Mouse (Mus musculus): ENCODE data around the gene Cdh4. TPM values are rescaled to one million over a fixed set of nuclear protein-coding genes. Genes with fewer than 3 reads are reported as not detected.

Cdh4 gene
- polyA plus RNA-seq, 1 experiment, result 9.3 TPM

DNA sequence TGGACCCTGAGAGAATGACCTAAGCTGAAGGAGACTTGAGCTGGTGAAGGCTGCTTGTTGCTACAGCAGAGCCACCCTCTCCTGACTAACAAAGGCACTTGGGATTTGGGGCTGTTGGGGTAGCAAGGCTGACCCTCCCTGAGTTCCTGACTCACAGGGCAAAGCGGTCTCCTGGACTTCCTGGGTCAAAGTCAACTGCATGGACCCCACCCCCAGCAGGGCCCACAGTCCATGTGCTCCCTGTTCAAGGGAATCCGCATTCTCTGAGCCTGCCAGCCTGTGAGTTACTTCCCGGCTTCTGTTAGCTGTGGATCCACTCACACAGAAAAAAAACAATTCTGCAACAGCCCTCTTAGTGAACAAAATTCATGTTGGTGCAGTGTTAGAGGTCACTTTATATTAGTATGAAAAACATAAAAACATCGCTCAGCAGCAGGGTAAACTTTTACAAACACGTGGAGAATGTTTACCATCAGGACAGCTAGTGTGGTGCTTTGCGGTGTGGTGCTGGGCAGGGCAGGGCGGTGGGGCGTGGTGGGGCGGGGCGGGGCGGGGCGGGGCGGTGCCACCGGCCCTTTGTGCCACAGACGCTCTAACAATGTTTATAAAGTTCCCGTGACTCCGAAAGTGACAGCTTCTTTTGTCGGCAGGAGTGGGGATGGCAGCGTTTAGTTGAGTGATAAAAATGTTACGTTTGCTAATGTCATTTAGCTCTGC lies 219.9 kb downstream of the Cdh4 start:
- H3K27ac ChIP-seq (ENCODE audit: insufficient read depth, low read length), result no peak overlapping the region
- TF ChIP-seq POLR2A (IDR thresholded peaks at IDR 0.05; ENCODE audit: borderline replicate concordance, insufficient read depth, low read length), result no peak
- no peak for TF ChIP-seq CTCF (IDR thresholded peaks at IDR 0.05; ENCODE audit: borderline replicate concordance, insufficient read depth, low read depth, low read length)
- WGBS, result 13% methylated on average over 20 of the region's 20 CpGs
- DNase-seq, result no peak
- H3K4me3 ChIP-seq (replicated peaks; ENCODE audit: insufficient read depth, low read depth, low read length), result no peak overlapping the region
- H3K27me3 ChIP-seq (ENCODE audit: control insufficient read depth, insufficient read depth, low read length), result no peaks in the 10 kb centered on the region
- H3K4me1 ChIP-seq (ENCODE audit: control insufficient read depth, insufficient read depth, low read length), result no peaks in the 10 kb centered on the region

- Histone ChIP-seq H3K4me3 (replicated peaks; ENCODE audit: insufficient read depth, low read depth, low read length) (no peak overlapping the region), H3K4me1 (ENCODE audit: control insufficient read depth, insufficient read depth, low read length) (no peaks in the 10 kb centered on the region), H3K27me3 (ENCODE audit: control insufficient read depth, insufficient read depth, low read length) (no peaks in the 10 kb centered on the region), H3K27ac (ENCODE audit: insufficient read depth, low read length) (no peak overlapping the region)
- 34% methylated on average over 9 of the region's 9 CpGs for WGBS
- TF ChIP-seq POLR2A (IDR thresholded peaks at IDR 0.05; ENCODE audit: borderline replicate concordance, insufficient read depth, low read length) (no peak), CTCF (IDR thresholded peaks at IDR 0.05; ENCODE audit: borderline replicate concordance, insufficient read depth, low read depth, low read length) (no peak)
- no peak for DNase-seq
These were observed 220.5 kb downstream of the Cdh4 start for GRCm38 (mm10) chr2:179662739-179663138.

DNA sequence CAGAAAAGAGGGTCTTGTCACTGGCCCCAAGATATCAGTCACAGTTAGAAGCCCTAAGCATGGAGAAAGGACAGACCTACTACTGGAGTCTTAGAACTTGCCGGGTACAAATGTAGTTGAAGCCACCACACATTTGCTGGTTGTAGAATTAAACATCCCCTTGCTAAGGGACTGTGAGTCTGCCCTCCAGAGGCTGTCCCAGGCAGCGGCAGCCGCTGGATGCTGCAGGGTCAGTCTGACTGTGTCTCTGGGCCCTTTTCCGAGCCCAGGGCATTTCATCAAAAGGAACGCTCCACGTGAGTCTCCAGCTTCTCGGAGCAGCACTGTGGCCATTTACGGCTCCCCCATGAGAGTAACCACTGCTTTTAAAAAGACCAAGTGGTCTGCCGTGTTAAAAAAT lies 221.4 kb downstream of the Cdh4 start:
- Histone ChIP-seq H3K4me1 (ENCODE audit: control insufficient read depth, insufficient read depth, low read length) (no peaks in the 10 kb centered on the region), H3K27ac (ENCODE audit: insufficient read depth, low read length) (no peak overlapping the region), H3K4me3 (replicated peaks; ENCODE audit: insufficient read depth, low read depth, low read length) (no peak overlapping the region), H3K27me3 (ENCODE audit: control insufficient read depth, insufficient read depth, low read length) (no peaks in the 10 kb centered on the region)
- TF ChIP-seq POLR2A (IDR thresholded peaks at IDR 0.05; ENCODE audit: borderline replicate concordance, insufficient read depth, low read length) (no peak), CTCF (IDR thresholded peaks at IDR 0.05; ENCODE audit: borderline replicate concordance, insufficient read depth, low read depth, low read length) (peak; percentile 24; the same call in 1 of the 2 replicates)
- no peak for DNase-seq
- 53% methylated on average over 9 of the region's 9 CpGs for WGBS

GRCm38 (mm10) chr2:179664171-179664608 lies 222.0 kb downstream of the Cdh4 start:
- Histone ChIP-seq H3K4me1 (ENCODE audit: control insufficient read depth, insufficient read depth, low read length) (no peaks in the 10 kb centered on the region), H3K27me3 (ENCODE audit: control insufficient read depth, insufficient read depth, low read length) (no peaks in the 10 kb centered on the region), H3K27ac (ENCODE audit: insufficient read depth, low read length) (no peak overlapping the region), H3K4me3 (replicated peaks; ENCODE audit: insufficient read depth, low read depth, low read length) (no peak overlapping the region)
- 75% methylated on average over 13 of the region's 13 CpGs for WGBS
- no peak for DNase-seq
- TF ChIP-seq POLR2A (IDR thresholded peaks at IDR 0.05; ENCODE audit: borderline replicate concordance, insufficient read depth, low read length) (no peak), CTCF (IDR thresholded peaks at IDR 0.05; ENCODE audit: borderline replicate concordance, insufficient read depth, low read depth, low read length) (no peak)

GRCm38 (mm10) chr2:179670689-179671088 lies 228.5 kb downstream of the Cdh4 start:
- H3K4me1 ChIP-seq (ENCODE audit: control insufficient read depth, insufficient read depth, low read length), result no peaks in the 10 kb centered on the region
- no peak overlapping the region for H3K27ac ChIP-seq (ENCODE audit: insufficient read depth, low read length)
- 86% methylated on average over 10 of the region's 10 CpGs for WGBS
- no peak for TF ChIP-seq POLR2A (IDR thresholded peaks at IDR 0.05; ENCODE audit: borderline replicate concordance, insufficient read depth, low read length)
- TF ChIP-seq CTCF (IDR thresholded peaks at IDR 0.05; ENCODE audit: borderline replicate concordance, insufficient read depth, low read depth, low read length), result no peak
- no peak for DNase-seq
- no peaks in the 10 kb centered on the region for H3K27me3 ChIP-seq (ENCODE audit: control insufficient read depth, insufficient read depth, low read length)
- H3K4me3 ChIP-seq (replicated peaks; ENCODE audit: insufficient read depth, low read depth, low read length), result no peak overlapping the region

DNA sequence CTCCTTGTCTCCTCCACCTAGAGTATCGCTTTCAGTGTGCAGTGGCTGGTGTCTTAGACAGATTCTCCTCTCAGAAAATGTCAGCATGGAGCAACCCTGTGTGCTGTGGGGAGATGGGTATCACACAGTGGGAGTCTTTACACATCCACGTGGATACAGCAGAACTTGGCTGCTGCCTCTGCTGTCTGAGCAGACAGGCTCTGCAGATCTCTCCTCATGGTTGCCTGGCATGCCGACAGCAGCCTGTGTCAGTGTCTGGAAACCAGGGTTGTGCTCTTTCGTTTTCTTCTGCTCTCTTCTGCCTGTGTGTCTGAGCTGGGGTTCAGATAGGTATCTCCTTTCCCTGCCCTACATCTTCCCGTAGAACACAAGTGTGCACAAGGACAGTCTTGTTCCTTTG lies 237.6 kb downstream of the Cdh4 start:
- Histone ChIP-seq H3K4me1 (ENCODE audit: control insufficient read depth, insufficient read depth, low read length) (peaks cover 15% of the 10 kb centered on the region), H3K4me3 (replicated peaks; ENCODE audit: insufficient read depth, low read depth, low read length) (no peak overlapping the region), H3K27me3 (ENCODE audit: control insufficient read depth, insufficient read depth, low read length) (no peaks in the 10 kb centered on the region), H3K27ac (ENCODE audit: insufficient read depth, low read length) (no peak overlapping the region)
- peak; percentile 33 to 51 for DNase-seq
- TF ChIP-seq CTCF (IDR thresholded peaks at IDR 0.05; ENCODE audit: borderline replicate concordance, insufficient read depth, low read depth, low read length) (no peak), POLR2A (IDR thresholded peaks at IDR 0.05; ENCODE audit: borderline replicate concordance, insufficient read depth, low read length) (no peak)
- 14% methylated on average over 5 of the region's 5 CpGs for WGBS

DNA sequence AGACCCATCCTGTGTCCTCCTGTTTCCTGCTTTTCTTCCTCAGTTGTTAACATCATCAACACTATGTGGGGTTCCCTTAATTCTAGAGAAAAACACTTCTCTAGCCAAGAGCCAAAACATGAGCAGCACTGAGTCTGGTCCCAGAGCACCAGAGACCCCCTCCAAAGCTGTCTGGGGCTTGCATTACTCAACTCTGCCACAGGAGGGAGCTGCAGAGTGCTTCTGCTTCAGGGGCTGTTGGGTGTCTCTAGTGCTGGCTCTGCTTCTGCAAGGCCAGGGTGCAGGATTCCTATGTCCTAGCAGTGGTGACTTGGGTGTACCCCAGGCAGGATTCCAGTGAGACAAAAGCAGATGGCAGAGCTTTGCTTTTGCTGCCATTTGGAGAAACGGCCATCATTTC lies 239.2 kb downstream of the Cdh4 start:
- no peak overlapping the region for H3K27ac ChIP-seq (ENCODE audit: insufficient read depth, low read length)
- no peak overlapping the region for H3K4me3 ChIP-seq (replicated peaks; ENCODE audit: insufficient read depth, low read depth, low read length)
- no peaks in the 10 kb centered on the region for H3K27me3 ChIP-seq (ENCODE audit: control insufficient read depth, insufficient read depth, low read length)
- TF ChIP-seq CTCF (IDR thresholded peaks at IDR 0.05; ENCODE audit: borderline replicate concordance, insufficient read depth, low read depth, low read length) (peak; percentile 68), POLR2A (IDR thresholded peaks at IDR 0.05; ENCODE audit: borderline replicate concordance, insufficient read depth, low read length) (no peak)
- H3K4me1 ChIP-seq (ENCODE audit: control insufficient read depth, insufficient read depth, low read length), result peaks cover 15% of the 10 kb centered on the region
- peak in 1 of 2 experiments; percentile 47 for DNase-seq
- WGBS, result 58% methylated on average over 1 of the region's 1 CpGs

DNA sequence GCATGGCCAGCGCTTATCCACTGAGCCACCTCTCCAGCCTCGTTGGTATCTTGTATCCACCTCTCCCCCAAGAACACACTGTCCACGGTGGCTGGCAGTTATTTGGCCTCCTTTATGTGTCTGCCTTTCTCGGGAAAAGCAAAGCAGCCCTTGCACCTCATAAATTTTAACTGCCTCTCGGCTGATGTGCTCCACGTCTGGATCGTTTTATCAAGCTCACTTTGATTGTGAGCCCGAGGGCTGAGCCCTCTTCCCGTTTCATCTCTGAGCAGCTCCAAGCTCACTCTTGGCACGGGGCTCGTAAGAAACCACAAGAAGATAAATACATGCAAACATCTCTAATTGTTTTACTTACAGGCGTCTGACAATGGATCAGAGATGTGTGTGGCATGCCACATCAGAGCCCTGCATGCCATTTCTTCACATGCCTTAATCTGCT lies 245.0 kb downstream of the Cdh4 start:
- DNase-seq, result no peak
- no peaks in the 10 kb centered on the region for H3K4me1 ChIP-seq (ENCODE audit: control insufficient read depth, insufficient read depth, low read length)
- WGBS, result 70% methylated on average over 12 of the region's 12 CpGs
- TF ChIP-seq POLR2A (IDR thresholded peaks at IDR 0.05; ENCODE audit: borderline replicate concordance, insufficient read depth, low read length), result no peak
- TF ChIP-seq CTCF (IDR thresholded peaks at IDR 0.05; ENCODE audit: borderline replicate concordance, insufficient read depth, low read depth, low read length), result no peak
- H3K4me3 ChIP-seq (replicated peaks; ENCODE audit: insufficient read depth, low read depth, low read length), result no peak overlapping the region
- H3K27ac ChIP-seq (ENCODE audit: insufficient read depth, low read length), result no peak overlapping the region
- no peaks in the 10 kb centered on the region for H3K27me3 ChIP-seq (ENCODE audit: control insufficient read depth, insufficient read depth, low read length)

Data from cerebellum, adult 2 months (tissue).